Mouse (Mus musculus): ENCODE results near the gene Ubc.

The Ubc gene

DNA sequence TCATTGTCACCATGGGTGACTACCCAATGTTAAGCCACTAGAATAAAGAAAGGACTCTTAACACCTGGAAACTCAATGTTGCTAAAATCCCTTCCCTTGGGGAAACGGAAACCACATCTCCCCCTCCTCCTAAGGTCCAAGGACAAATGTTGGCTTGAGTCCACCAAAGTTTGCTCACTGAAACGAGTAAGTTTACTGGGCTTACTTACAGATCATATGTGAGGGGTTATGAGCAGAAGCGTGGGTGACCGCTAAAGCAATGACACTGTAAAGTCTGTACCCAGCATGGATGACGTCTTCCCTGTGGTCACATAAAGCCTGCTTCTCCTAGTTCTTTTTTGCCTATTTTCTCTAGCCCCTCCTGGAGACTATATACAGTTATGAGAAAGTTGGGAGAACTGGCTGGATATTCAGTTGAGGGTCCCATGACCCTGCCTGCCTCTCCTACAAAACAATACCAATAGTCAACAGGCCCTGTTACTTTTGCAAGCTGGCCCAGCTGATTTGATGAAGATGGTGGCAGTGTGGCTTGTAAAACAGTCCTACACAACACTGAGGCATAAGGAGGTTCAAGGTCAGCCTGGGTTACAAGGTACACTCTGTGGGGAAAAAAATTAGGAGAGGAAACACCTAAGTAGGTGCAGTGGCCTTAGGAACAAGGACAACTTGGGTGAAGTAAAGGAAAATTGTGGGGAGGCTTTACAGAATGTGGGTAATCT is 7.9 kb downstream of the Ubc start:
- DNase-seq: no peak

DNA sequence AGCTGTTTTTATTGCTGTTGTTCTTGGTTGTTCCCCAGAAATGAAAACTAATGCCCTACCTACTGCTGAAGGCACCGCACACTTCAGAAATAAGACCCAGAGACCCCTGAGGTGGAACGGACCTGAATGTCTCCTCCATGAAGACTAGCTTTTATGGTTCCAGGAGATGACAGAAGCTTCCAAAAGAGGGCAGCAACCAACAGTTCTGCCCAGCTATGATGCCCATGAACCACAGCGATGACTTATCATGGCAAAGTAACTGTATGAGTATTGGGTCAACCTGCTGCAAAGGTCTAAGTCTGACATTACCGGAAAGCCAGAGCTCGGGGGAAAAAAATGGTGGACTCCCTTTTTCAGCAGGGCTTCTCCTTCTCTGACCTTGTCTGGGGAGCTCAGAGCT is 11.1 kb downstream of the Ubc start:
- DNase-seq: no peak

DNA sequence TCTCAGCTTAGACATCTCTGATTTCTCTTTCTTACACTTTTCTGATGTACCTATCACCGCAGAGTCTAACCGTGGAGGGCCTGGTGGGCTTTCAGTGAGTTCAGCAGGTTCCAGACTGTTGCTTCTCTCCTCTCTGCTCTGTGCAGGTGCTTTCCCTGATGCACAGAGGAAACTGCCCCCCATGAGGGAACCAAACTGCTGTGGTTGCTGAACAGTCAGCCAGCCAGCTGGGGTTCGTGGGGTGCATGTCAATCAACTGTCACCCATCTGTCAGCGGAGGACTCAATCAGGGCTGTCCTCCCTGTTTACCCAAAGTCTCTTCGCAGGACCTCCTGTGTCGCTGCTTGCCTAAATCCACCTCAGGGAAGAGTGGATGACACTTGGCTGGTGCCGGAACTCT is 12.8 kb downstream of the Ubc start:
- no peak for DNase-seq

GRCm38 (mm10) chr5:125375871-125376270 is 14.1 kb downstream of the Ubc start:
- no peak for DNase-seq

GRCm38 (mm10) chr5:125372027-125372426 is 18.0 kb downstream of the Ubc start:
- DNase-seq: no peak

GRCm38 (mm10) chr5:125370950-125371693 is 18.9 kb downstream of the Ubc start:
- no peak for DNase-seq

DNA sequence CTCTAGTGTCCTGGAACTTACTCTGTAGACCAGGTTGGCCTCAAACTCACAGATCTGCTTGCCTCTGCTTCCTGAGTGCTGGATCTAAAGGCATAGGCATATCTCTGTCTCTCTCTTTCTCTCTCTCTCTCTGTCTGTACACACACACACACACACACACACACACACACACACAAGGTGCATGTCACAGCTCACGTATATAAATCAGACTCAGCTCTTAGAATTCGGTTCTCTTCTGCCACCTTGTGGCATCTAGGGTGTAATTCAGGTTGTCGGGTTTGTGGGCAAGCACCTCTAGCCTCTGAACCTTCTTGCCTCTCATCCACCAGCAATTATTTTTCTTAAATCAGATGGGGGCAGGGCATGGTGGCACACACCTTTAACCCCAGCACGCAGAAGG is 21.4 kb downstream of the Ubc start:
- peak; percentile 65 for DNase-seq

- DNase-seq: no peak
These were observed 21.8 kb downstream of the Ubc start for GRCm38 (mm10) chr5:125368156-125368555.

GRCm38 (mm10) chr5:125364851-125365429 is 25.1 kb downstream of the Ubc start:
- no peak for DNase-seq

DNA sequence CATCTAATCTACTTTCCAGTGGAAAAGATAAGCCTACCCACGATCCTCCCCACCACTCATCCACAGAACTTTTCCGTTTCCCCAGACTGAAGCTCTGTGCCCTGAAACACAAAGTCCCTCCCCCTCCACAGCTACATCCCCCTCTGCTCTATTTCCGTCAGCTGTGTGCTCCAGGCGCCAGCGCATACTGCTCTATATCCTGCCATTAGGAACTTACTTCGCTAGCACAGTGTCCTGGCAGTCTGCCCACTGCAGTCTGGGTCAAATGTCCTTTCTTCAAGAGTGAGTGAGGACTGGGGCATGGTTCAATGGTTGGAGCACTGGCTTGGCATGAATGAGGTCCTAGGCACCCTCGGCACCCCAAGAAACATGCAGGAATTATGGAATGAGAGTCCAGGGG is 26.1 kb downstream of the Ubc start:
- no peak for DNase-seq

DNA sequence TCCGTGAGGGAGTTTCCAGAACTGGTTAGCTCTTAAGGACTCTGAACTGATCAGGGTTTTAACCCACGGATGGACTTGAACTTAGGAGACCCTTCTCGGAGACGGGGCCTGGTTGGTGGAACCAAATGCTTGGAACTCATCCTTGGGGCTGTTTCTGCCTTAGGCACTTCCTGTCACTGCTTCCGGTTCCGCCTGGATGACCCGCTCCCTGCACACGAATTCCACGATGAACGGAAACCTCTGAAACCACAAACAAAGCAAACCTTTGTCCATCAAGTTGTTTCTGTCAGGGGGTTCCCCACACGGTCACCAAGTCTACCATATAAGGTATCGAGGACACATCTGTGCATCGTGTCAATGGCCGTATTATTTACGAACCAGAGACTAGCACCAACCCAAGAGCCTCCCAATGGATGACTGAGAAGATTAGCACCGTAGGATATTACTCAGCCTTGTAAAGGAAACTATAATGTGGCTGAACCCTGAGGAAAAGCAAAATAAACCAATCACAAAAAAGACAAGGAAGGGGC is 29.0 kb downstream of the Ubc start:
- no peak for DNase-seq

DNA sequence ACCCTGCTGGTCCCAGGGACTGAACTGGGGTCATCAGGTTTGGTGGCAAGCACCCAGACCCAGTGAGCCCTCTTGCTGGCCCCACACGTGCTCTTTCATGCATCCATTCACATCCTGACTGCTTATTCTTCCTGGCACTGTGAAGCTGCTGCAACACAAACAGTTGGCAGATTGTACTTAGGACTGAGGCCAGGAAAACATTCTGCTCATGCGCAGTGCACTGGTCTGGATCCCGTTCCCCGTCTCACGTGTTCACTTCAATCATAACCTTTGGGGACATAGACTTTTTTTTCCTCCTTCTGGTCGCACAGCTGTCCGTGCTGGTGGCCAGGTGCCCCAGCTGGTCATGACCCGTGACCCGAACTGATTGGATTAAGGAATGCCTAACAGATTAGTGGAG is 29.4 kb downstream of the Ubc start:
- no peak for DNase-seq

DNA sequence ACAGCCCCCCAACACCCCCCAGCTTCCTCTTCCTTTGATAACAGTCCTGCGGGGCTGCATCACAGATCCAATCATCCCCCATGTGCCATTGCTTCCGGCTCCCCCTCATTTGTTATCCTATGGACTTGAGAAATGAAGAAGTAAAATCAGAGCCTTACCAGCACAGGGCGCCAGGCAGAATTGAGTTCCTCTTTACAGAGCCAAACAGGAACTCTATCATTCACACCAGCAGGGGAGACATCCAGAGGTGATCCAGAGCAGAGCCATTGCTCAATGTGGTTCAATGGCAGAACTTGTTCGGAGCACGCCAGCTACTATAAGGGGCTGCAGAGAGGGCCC is 31.8 kb downstream of the Ubc start:
- no peak for DNase-seq

GRCm38 (mm10) chr5:125357543-125358269 is 32.3 kb downstream of the Ubc start:
- no peak for DNase-seq

DNA sequence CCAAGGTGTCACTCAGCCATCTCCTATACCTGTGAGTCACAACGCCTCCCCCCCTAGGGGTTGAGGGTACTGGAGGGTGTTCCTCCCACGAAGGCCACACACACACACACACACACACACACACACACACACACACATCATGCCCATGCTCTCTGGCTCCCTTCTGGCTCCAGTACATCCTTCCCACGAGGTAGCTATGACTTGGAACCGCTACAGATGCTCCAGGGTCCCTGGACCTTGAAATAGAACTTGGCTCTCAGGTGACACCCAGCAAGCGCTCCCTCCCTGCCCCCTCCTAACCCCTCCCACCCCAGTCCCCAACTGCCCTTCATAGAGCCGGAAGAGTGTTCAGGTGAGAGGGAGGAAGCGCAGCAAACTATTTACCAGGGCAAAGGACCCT is 34.4 kb downstream of the Ubc start:
- DNase-seq: no peak

GRCm38 (mm10) chr5:125354885-125355492 is 35.0 kb downstream of the Ubc start:
- DNase-seq: no peak

DNA sequence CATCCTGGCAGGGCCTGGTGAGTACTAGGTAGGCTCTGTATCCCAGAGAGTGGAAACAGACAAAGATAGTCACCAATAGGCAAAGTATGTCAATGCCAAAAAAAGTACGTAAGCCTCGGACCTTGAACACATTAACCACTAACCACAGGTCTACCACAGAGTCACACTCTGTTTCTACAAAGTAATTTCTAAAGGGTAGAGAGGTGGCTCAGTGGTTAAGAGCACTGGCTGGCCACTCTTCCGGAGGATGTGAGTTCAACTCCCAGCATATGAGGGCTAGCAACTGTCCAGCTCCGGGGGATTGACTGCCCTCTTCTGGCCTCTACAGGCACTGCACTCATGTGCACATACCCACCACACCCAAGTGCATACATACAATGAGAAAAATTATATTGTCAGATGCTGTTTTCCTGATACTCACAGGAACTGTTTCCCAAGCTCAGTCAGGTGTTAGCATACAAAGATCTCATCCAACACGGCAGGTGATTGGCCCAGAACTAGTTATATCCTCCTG is 37.2 kb downstream of the Ubc start:
- no peak for DNase-seq

GRCm38 (mm10) chr5:125351939-125352338 is 38.1 kb downstream of the Ubc start:
- DNase-seq: no peak

- DNase-seq: no peak
These were observed 38.9 kb downstream of the Ubc start for GRCm38 (mm10) chr5:125351057-125351456.

- no peak for DNase-seq
These were observed 40.6 kb downstream of the Ubc start for GRCm38 (mm10) chr5:125349391-125349790.

- DNase-seq: no peak
These were observed 41.5 kb downstream of the Ubc start for GRCm38 (mm10) chr5:125348487-125348886.

DNA sequence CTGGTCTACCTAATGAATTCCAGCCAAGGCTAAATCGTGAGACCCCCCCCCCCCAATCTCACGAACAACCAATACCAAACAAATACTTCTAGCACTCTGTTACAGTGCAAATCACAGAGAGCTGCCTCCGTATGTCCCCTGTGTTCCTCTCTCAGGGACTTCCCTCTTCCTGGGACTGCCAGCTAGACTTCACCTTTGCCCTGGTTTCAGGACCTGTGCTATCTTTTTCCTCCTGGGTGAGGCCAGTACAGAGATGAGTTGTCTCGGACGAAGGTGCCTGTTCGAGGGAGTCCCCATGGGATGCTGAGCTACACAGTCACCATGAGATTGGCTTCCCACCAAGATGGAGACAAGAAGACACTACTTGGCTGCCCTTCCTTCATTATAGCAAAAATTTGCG is 41.9 kb downstream of the Ubc start:
- DNase-seq: no peak

- DNase-seq: no peak
These were observed 45.7 kb downstream of the Ubc start for GRCm38 (mm10) chr5:125344296-125344695.
